Mouse (Mus musculus) heart, postnatal 0 days (tissue): ENCODE data around the gene Mrpl33. TPM values are rescaled to one million over a fixed set of nuclear protein-coding genes. Genes with fewer than 3 reads are reported as not detected.

Experiments
- ATAC-seq: fragments of 200-750 bp; cut with Nextera tagmentation; 2 replicates; pipeline ENCODE4 v1.8.0; 2017; ENCODE audit warnings: low read depth, moderate number of reproducible peaks, moderate library complexity; ENCODE audit not compliant: insufficient read depth
- DNase-seq: peaks from one replicate; pipeline ENCODE4 v3.0.0-alpha.2; 2016; ENCODE audit warnings: low spot score
- H3K27ac ChIP-seq: fragments of 300-500 bp; sonication (generic); 2 replicates; pipeline ENCODE4 v1.5.1; 2014; ENCODE audit warnings: low read depth, mild to moderate bottlenecking
- H3K27me3 ChIP-seq: fragments of 300-500 bp; sonication (generic); 2 replicates; pipeline ENCODE4 v1.6.1; 2014; ENCODE audit warnings: low read length, mixed read lengths; ENCODE audit not compliant: control insufficient read depth, insufficient read depth
- H3K36me3 ChIP-seq: fragments of 300-500 bp; sonication (generic); replicated peaks from 2 replicates; pipeline ENCODE4 v1.6.1; 2014; ENCODE audit warnings: low read length, mixed read lengths; ENCODE audit not compliant: control insufficient read depth, insufficient read depth
- H3K4me1 ChIP-seq: fragments of 300-500 bp; sonication (generic); 2 replicates; pipeline ENCODE4 v1.6.1; 2014; ENCODE audit warnings: antibody characterized with exemption; ENCODE audit not compliant: control insufficient read depth, insufficient read depth
- H3K4me2 ChIP-seq: fragments of 300-500 bp; sonication (generic); 2 replicates; pipeline ENCODE4 v1.6.1; 2014; ENCODE audit warnings: low read depth, mild to moderate bottlenecking, low read length, moderate library complexity
- H3K4me3 ChIP-seq: fragments of 300-500 bp; sonication (generic); 2 replicates; pipeline ENCODE4 v1.5.1; 2014; ENCODE audit warnings: low read depth, low read length
- H3K9ac ChIP-seq: fragments of 300-500 bp; sonication (generic); replicated peaks from 2 replicates; pipeline ENCODE4 v1.6.1; 2014; ENCODE audit warnings: low read depth, low read length, mixed read lengths
- H3K9me3 ChIP-seq: fragments of 300-500 bp; sonication (generic); replicated peaks from 2 replicates; pipeline ENCODE4 v1.6.1; 2016; ENCODE audit warnings: low read length; ENCODE audit not compliant: control insufficient read depth
- CTCF ChIP-seq: IDR thresholded peaks from 2 replicates; pipeline ENCODE4 v1.5.1; 2016; ENCODE audit warnings: antibody characterized with exemption, control low read depth, low read depth
- EP300 ChIP-seq: IDR thresholded peaks from 2 replicates; pipeline ENCODE4 v1.6.1; 2016; ENCODE audit warnings: antibody characterized with exemption, low read depth
- WGBS: fragments of 180-500 bp; shearing (Covaris S2); extraction: QIAGEN DNeasy Blood & Tissue Kit; methylation state at CpG from one replicate; pipeline ENCODE4 v1.1.7; 2014; 5-methylcytosine and 5-hydroxymethylcytosine counted together
- polyA plus RNA-seq: library from polyadenylated mRNA; unstranded; fragments of >200 nt; fragmentation: Nextera tagmentation; extraction: Ambion mirVana; gene quantifications from 2 replicates; pipeline ENCODE4 v1.2.1, GENCODE M21; 2015
- total RNA-seq: library from RNA; depleted of rRNA; stranded (reverse); fragments of >200 nt; gene quantifications from 2 replicates; pipeline ENCODE4 v1.2.3, GENCODE M21; 2014; ENCODE audit warnings: low replicate concordance; rRNA removed

Gene Mrpl33
- total RNA-seq (272 and 275 TPM in 2 replicates), polyA plus RNA-seq (627 and 634 TPM in 2 replicates)

- H3K27me3 ChIP-seq = no peaks in the 10 kb centered on the region
- H3K4me3 ChIP-seq = peak within 1 kb of the TSS; percentile 39
- no peaks in the 10 kb centered on the region for H3K9me3 ChIP-seq
- peak; percentile 58 for DNase-seq
- 0 out of 2 replicates have a peak, but pooled peaks cover 8% of the 10 kb centered on the region for H3K4me1 ChIP-seq
- no peaks in the 10 kb centered on the region for H3K36me3 ChIP-seq
- peak within 1 kb of the TSS; percentile 43 for H3K27ac ChIP-seq
- TF ChIP-seq CTCF = peak; percentile 32; the same call in 1 of the 2 replicates
- TF ChIP-seq EP300 = 0 out of 2 replicates have a peak, but pooled peaks have one; percentile 43
- H3K4me2 ChIP-seq = peak within 1 kb of the TSS; percentile 59
- peak; percentile 57 for ATAC-seq
- H3K9ac ChIP-seq = peak within 1 kb of the TSS; percentile 12; the same call in 1 of the 2 replicates
- 7% methylated on average over 26 of the region's 26 CpGs for WGBS
Observed at GRCm38 (mm10) chr5:31596481-31597429, at the start of gene Mrpl33. Mrpl33 (plus strand) TSS chr5:31596935.

GRCm38 (mm10) chr5:31559401-31559800, 37.3 kb upstream of the Mrpl33 start:
- Histone ChIP-seq H3K4me1 (peaks cover 6% of the 10 kb centered on the region; the same call in 1 of the 2 replicates), H3K9ac (no peak overlapping the region), H3K4me2 (no peak overlapping the region), H3K4me3 (no peak overlapping the region), H3K36me3 (peaks cover 34% of the 10 kb centered on the region), H3K27ac (no peak overlapping the region), H3K9me3 (no peaks in the 10 kb centered on the region), H3K27me3 (no peaks in the 10 kb centered on the region)
- DNase-seq = no peak
- TF ChIP-seq CTCF = no peak
- no peak for TF ChIP-seq EP300
- ATAC-seq = no peak
- WGBS = 46% methylated on average over 1 of the region's 1 CpGs

DNA sequence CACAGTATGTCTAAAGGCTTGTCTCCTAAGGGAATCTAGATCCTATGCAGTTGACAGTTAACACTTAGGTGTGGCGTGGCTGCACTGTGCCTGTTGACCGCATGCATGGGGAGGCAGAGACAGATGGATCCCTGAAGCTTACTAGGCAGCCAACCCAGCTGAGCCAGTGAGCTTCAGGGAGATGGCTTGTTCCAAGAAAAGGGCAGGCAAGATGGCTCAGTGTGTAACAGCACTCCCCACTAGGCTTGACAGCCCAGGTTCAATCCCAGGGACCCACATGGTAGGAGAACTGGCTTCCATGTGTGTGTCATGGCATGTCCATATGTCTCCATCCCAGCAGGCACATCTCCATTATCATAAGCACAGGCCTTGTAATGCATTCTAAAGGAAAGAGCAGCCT, 36.4 kb upstream of the Mrpl33 start:
- 91% methylated on average over 2 of the region's 2 CpGs for WGBS
- H3K9ac ChIP-seq = no peak overlapping the region
- TF ChIP-seq EP300 (no peak), CTCF (no peak)

DNA sequence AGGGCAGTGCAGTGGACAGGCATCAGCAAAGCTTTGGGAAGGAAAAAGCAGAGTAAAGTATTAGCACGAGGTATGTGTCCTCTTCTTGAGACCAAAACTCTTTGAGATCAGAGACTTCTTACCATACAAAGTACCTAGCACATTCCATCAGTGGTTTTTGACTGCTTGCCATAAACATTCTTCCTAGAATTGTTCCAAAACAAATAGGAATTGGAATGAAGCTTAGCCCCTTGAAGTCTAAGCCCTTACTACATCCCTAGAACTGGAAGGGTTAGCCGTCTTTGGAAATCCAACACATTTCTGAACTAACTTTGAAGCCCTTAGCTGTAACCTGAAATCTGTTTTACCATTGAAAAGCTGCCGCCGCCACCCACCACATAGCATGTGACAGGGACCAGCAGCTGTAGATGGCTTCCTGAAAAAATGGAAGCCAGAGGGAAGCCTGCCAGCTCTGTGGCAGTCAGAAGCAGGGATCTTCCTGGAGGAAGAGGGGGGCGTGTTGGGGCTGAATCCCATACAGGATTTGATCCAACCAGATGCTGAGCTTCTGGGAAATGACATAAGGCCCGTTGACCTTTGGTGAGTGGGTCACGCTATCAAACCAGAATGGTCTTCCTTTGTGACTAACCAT, 34.6 kb upstream of the Mrpl33 start:
- ATAC-seq (peak; percentile 53; the same call in 1 of the 2 replicates), DNase-seq (peak; percentile 57)
- H3K36me3 ChIP-seq = peaks cover 14% of the 10 kb centered on the region; the same call in 1 of the 2 replicates
- H3K27me3 ChIP-seq = no peaks in the 10 kb centered on the region
- 52% methylated on average over 7 of the region's 7 CpGs for WGBS
- H3K9ac ChIP-seq = no peak overlapping the region
- no peak overlapping the region for H3K4me3 ChIP-seq
- H3K9me3 ChIP-seq = no peaks in the 10 kb centered on the region
- no peak overlapping the region for H3K4me2 ChIP-seq
- no peak for TF ChIP-seq CTCF
- no peak; the same call in 1 of the 2 replicates for TF ChIP-seq EP300
- peak overlapping the region; percentile 66 for H3K27ac ChIP-seq
- H3K4me1 ChIP-seq = peaks cover 18% of the 10 kb centered on the region; the same call in 1 of the 2 replicates

More for the DNA sequence above, 36.4 kb upstream of the Mrpl33 start:
- Histone ChIP-seq H3K4me2 (no peak overlapping the region), H3K27me3 (no peaks in the 10 kb centered on the region), H3K36me3 (peaks cover 26% of the 10 kb centered on the region), H3K4me1 (peaks cover 16% of the 10 kb centered on the region; the same call in 1 of the 2 replicates), H3K4me3 (no peak overlapping the region), H3K9me3 (no peaks in the 10 kb centered on the region), H3K27ac (no peak overlapping the region)
- no peak for DNase-seq
- no peak for ATAC-seq

- 0 out of 2 replicates have a peak, but pooled peaks cover 8% of the 10 kb centered on the region for H3K36me3 ChIP-seq
- TF ChIP-seq CTCF (peak; percentile 98), EP300 (no peak)
- DNase-seq = peak; percentile 89
- 7% methylated on average over 6 of the region's 6 CpGs for WGBS
- H3K27ac ChIP-seq = 0 out of 2 replicates have a peak overlapping the region, but pooled peaks have one; percentile 66
- ATAC-seq = no peak
- no peaks in the 10 kb centered on the region for H3K27me3 ChIP-seq
- no peak overlapping the region for H3K4me2 ChIP-seq
- H3K4me1 ChIP-seq = peaks cover 22% of the 10 kb centered on the region
- no peaks in the 10 kb centered on the region for H3K9me3 ChIP-seq
- no peak overlapping the region for H3K9ac ChIP-seq
- no peak overlapping the region for H3K4me3 ChIP-seq
Observed at GRCm38 (mm10) chr5:31563496-31563895, 33.2 kb upstream of the Mrpl33 start.
